Mouse (Mus musculus): ENCODE data around the gene Ipo7.

- TF ChIP-seq POLR2A (IDR thresholded peaks at IDR 0.05; ENCODE audit: control insufficient read depth, extremely low read depth, insufficient read depth, low read length, poor library complexity) (peak; percentile 72; the same call in 1 of the 2 replicates), CTCF (IDR thresholded peaks at IDR 0.05; ENCODE audit: borderline replicate concordance, control insufficient read depth, extremely low read depth, insufficient read depth, low read length, poor library complexity) (0 out of 2 replicates have a peak, but pooled peaks have one; percentile 25)
Measured at GRCm38 (mm10) chr7:110061752-110062273, 43.7 kb downstream of the Ipo7 start.
